Mouse (Mus musculus) stomach, postnatal 0 days (tissue): ENCODE data around the gene Ltv1.

Experiments used
- CTCF ChIP-seq: IDR thresholded peaks from 2 replicates; pipeline ENCODE4 v1.5.1; 2016; ENCODE audit warnings: antibody characterized with exemption, low read depth, mild to moderate bottlenecking, moderate library complexity
- EP300 ChIP-seq: optimal IDR thresholded peaks from 2 replicates; pipeline ENCODE3; 2016; ENCODE audit warnings: antibody characterized with exemption

DNA sequence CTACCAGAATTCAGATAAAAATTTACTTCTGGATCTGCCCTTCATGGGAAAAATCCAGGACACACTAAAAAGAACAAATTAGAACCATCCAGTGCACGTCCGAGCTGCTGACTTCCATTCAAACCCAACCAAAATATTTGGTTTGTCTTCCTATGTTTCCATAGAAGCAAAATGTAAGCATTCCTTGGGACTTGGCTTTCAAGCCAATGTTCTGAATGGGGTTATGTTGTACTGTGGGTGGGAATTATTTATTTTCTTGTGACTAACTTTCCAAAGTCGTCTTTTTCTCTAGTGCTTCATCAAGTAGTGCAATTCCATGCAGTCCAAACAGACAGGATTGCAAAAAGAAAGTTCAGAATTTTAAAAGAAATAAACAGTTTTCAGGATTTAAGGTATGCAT, 41.5 kb upstream of the Ltv1 start:
- no peak for TF ChIP-seq CTCF
- no peak for TF ChIP-seq EP300
